Mouse (Mus musculus): ENCODE results near the gene Uqcc2.
A peak's percentile ranks its signal among the peaks of the same experiment; 100 is the strongest.

The Uqcc2 gene

DNA sequence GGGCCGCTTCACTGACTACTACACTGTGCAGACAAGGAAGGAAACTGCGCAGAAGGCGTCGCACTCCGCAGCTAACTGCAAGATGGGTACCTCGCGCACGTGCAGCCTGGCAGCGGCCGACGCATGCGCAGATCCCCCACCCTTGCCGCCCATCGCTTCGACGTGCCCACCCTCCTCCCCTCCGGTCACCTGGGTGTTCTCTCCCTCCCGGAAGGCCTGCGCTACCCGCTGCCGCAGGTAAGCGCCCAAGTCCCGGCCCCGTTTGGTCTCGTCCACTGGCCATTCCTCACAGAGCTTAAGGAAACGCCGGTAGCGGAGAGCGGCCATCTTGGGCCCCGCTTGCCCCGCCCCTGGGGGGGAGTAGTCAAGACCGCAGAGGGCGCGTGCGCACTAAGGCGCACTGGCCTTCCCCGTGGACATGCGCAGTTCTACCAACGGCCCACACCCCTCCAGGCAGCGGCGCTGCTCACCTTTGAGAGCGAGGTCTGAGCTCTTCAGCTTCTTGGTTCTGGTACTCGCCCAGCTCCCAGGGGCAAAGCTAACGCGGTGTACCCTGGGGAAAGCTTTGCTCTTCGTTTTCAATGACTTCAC, at the start of gene Uqcc2:
TSS of gene Uqcc2 (minus strand) at position 366 of the 591 bp plus-strand sequence.
- DNase-seq, result peak; percentile 97

DNA sequence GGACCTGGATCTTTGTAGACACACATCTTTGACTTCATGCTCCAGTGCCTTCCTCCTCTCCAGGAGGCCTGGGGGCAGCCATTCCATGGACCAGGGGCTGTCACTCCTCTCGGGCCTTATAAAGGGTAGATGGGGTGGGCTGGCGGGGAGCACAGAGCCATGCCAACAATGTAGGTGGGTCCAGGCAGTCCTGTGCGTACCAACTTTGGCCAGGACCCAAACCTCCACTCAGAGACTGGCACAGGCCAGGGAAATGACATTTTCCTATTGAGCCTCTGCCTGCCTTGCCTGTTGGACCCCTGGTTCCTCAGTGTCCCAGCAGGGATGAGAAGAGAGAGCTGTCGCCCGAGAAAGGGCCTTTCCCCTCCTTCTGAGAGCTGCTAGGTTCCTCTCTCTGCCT, 48.7 kb upstream of the Uqcc2 start:
- DNase-seq, result no peak

DNA sequence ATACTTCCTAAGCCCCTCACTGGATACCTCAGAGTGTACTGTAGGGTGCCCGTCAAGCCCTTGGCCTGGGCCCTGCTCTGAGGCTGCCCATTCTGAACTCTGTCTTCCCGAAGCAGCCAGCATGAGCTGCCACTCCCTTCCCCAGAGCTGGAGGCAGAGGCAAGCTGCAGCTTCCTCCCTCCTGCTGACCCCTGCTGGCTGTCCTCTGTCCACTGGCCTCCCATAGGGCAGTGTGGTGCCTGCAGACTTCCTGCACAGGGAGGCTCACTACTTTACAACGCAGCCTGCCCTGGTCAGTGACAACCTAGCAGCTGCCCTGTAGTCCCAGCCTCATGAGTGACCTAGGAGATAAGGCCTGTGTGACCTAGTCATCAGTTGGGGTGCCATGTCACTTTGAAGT, 48.0 kb upstream of the Uqcc2 start:
- DNase-seq, result no peak

DNA sequence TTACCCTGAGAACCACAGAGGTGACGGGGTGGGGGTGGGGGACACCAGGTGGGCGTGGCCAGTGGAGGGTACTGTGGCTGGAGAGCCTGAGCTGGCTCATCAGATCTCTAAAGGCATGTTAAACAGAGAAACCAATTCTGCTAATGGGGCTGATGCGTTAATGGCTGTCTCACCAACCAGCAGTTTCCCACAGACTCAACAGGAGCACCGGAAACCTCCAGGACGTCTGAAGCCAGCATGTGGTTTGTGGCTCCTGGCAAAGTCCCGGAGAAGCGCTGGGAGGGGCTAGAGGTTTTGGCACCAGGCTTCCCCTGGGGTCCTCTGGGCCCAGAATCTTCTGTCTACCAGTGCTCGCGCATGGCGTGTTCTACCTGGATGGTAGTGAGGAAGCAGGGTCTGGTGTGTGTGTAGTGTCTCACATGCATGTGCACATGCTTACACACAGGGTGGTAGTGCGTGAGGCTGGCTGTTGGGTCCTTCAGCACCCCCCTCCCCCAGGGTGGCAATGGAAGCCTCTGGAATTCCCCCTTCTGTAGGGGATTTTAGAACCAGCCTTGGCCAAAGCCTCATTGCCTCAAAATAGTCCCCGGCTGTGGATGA, 46.1 kb upstream of the Uqcc2 start:
- no peak for DNase-seq

DNA sequence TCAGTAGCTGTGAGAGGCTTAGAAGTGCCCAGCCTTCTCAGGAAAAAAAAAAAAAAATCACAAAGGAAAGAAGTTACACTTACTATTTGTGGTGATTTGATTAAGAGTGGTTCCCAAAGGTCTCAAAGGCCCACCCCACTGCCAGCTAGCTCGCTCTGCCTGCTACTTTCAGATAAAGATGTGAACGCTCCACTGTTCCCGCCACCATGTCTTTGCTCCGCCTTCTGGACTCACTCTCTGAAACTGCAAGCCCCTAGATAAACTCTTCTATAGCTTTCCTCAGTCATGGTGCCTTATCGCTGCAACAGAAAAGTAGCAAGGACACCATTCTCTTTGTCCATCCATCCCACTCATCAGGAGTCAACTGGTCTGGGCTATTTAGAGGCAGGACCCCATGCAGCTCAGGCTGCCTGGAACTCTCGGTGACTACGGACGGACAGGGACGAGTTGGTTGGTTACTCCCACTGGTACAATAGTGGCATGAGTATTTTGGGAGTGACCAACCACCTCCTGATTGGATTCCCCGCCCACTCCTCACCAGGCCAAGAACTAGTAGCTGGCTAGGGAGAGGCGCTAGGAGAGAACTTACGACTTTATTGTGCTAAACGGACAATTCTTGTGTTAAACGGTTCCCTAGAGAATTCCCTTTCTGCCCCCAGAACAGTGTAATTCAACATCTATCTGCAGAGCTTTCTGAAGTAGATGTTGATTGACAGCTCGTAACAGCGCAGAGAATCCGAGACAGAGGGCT, 44.9 kb upstream of the Uqcc2 start:
- DNase-seq, result no peak

DNA sequence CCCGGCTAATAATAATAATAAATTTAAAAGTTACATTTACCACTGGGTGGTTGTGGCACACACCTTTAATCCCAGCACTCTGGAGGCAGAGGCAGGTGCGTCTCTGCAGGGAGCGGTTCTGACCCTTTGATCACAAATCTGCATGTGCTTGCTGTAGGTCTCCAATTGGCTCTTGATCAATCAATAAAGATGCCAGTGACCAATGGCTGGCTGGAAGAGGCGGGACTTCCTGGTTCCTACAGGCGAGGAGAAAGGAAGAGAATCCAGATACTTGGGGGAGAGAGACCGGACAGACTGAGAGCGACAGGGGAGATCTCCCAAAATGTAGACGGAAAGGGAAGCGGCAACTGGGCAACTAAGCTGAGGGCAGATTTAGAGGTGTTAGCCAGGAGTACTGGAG, 44.3 kb upstream of the Uqcc2 start:
- DNase-seq, result no peak

DNA sequence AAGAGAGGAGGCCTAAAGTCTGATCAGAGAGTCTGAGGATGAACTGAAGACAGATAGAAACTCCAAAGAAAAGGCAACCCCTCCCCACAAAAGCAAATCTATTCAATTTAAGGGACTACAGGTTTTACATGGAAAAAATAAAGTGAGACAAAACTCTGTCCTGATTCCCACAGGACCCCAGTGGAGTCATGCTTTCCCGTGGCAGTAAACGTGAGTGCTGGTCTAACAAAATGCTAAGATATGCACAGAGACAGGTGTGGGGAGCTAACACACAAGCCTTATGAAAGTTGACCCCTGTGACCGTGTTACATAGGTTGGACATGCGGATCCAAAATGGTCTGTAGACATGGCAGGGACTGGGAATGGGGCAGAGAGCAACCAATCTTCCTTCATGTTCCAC, 43.0 kb upstream of the Uqcc2 start:
- DNase-seq, result no peak

DNA sequence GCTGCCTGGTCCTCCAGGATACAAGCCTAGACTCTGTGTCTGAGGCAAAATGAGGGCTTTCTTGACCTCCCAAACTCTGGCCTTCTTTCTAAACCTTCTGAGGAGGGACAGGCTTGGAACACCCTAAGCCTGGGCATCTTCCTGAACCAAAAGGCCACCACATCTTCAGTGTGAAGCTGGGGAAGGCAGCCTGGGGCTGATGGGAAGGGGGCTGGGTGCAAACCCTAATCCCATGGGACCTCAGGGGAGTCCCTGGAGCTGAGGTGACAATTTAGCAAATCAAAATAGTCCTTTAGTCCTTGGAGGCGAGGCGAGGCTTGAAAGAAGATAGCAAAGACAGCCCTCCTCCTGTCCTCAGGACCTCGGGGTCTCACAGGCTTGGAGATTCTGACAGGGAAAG, 42.6 kb upstream of the Uqcc2 start:
- no peak for DNase-seq

DNA sequence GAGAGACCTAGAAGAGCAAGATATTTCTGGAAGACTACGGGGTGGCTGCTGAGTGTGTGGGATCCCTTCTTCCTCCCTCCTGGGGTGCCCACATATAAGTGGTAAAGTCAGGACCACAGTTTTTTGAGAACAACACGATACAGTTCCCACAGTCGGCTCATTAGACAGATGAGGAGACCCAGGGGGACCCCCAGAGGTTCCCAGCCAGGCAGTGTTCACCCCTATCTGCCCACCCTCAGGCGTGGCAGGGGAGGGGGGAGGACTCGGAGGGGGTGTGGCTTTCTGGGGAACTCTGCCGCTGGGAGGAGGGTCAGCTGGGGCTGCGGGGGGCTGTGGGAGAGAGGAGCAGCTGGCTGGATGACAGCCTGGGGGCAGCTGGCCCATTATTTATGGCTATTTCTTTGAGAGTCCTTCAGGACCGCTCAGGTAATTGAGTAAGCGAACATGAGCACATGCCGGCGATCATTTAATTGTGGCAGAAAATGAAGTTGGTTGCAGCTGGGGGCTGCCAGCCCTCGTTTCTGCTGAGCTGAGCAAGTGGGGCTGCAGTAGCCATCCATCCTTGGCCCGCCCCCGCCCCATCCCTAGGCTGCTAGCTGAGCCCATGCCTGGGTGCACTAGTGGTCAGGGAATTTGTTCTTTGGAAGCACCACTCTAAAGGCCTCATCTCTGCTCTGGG, 41.6 kb upstream of the Uqcc2 start:
- DNase-seq, result no peak

DNA sequence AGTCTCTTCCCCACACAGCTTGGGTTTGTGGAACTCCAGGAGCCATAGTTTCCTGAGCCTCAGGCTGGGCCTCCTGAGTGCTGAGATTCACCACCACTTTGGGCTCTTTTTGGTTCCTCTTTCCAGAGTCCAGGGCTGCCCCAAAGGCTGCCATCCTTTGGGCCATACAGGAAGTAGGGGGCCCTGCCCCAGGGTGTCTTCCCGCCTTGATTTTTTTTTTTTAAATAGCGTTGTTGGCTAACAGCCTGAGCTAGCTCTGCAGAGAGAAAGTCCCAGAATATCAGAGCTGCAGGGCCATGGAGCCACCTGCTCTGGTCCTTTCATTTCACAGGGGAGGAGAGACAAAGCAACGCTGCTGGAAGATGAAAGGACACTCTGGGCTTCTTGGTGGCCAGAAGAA, 40.0 kb upstream of the Uqcc2 start:
- DNase-seq, result no peak

DNA sequence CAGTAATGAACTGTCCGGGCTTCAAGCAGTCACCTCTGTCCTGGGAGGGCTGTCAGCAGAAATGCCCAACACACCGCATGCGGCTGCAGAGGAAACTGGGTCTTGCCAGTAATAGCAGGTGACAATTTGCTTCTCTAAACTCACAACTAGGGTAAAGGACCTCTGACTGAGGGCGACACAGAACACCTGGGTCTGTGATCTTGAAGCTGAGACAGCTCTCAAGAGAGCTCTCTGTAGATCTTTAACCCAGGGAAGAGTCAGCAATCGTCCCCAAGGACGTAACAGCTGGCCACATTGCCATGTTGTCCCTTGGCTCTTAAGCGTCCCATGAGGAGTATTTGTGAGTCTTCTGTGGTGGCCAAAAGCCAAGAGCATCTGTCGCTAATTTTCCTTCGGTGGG, 38.7 kb upstream of the Uqcc2 start:
- DNase-seq, result no peak

DNA sequence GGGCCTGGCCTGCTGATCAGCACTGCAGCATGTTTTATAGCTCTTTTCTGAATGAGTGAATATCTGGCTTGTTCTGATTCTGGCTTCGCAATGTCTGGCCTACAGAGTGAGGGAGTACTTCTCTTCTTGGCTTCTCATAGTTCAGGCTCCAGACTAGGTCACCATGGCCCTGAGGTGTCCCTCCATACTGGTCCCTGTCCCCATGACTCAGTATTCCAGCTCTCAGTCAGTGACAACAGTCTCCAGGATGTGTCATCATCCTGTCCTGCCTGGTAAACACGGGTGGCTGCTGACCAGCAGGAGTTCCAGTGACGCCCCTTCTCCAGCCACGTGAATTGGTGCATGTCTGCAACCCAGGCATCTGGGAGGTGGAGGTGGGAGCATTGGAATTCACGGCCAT, 37.4 kb upstream of the Uqcc2 start:
- DNase-seq, result no peak

DNA sequence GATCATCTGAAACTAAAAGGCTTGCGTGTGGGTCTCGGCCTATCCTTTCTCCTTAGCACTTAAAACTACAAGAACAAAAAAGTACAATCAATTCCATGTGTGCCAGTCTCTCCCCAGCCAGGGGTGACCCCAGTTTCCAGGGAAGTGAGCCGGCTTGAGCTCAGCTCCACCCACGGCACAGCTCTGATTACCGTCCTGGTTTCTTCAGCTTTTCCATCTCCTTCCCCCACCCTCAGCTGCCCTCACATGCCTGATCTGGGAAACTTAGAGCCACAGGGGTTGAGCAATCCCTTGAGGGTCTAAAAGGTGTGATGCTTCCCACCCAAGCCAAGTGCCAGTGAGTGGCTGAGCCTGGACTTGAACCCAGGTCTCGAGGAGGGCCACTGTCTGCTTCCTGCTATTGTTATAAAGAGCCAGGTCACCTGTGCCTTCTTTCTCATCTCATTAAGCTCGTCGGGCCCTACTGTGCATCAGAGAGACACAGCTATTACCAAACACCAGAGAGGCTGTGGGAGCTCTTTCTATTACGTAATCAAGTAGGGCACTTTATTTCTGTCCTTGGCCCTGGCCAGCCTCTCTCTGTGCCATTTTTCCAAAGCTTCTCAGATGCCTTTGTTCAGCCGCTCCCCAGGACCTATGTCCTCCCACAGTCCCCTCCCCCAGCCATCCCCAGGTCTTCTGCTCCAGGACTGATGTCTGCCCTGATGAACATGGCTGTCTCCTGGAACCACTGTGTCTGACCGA, 36.4 kb upstream of the Uqcc2 start:
- DNase-seq, result no peak

DNA sequence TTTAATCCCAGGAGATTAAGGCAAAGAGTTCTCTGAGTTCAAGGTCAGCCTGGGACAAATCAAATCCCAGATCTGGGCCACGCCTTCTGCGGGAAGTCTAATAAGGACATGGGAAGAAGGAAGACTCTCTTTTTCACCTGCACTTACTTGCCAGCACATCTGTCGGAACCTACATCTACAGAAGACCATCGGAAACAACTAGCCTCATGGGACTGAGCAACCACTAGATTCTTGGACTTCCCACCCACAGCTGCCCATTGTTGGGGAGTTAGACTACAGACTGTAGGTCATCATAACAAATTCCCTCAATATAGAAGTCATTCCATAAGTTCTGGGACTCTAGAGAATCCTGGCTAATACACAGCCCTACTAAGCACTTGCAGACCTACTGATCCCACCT, 34.9 kb upstream of the Uqcc2 start:
- no peak for DNase-seq

DNA sequence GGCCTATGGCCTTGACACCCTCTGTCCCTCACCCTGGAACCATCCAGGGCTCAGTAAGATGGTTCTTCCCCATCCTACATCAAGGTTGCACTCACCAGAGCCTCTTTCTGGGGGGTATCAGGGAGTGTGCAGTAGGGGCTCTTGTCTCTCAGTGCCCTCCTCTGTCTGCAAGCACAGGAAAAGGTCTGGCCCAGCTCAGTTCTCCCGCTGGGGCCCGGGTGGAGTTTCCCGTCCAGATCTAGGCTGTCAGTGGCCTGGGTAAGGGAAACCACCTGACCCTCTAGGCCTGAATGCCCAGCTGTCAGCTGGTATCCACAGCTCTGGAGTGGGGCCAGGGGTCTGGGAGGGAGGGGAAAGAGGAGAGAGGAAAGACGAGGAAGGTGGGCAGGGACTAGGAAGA, 33.8 kb upstream of the Uqcc2 start, which contains the start of gene Ip6k3:
TSS of gene Ip6k3 (minus strand) at position 251 of the 400 bp plus-strand sequence.
- no peak for DNase-seq

DNA sequence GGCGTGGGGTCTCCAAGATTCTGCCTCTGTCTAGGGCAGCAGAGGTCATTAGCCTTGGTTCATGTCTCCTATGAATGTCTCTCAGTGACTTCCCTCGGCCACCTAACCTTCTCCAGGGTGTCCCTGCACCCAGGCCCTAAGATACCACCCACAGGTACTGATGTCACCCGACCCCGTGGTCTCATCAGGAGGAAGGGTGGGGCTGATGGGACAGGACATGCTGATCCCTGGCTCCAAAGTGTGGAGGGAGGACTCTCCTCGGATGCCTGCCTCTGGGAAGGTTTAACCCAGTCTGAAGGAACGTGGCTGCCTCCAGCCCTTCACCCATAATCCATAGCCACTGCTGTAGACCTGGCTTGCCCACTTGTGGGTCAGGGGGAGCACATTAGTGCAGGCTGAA, 33.2 kb upstream of the Uqcc2 start:
- DNase-seq, result no peak

DNA sequence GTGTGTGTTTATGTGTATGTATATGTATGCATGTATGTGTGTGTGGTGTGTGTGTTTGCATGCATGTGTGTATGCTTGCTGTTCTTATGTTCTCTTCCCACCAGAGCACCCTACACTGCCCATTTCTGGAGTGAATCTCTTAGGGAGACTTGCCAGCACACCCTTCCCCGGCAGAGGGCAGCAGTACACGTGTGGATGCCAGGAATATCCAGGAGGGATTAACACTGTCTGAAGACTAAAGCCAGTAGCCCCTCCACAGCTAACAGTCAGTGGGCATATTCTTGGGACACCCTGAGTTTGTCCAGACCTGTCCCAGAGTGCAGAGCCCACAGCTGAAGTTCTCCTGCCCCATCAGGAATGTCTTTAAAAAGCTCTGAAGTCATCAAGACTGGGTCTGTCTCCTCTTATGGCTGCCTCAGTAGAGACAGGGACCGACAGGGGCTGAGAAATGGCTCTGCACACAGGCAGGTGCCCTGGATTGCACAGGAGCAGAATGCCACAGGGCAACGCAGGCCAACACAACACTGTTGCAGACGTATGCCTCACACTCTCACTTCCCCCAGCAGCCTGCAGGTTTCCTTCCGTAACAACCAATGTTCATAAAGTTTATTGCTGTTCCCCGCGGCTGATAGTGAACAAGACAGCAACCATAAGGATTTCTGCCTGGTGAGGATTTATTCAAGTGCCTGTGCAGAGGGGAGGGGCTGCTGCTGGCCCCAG, 31.5 kb upstream of the Uqcc2 start:
- DNase-seq, result no peak

DNA sequence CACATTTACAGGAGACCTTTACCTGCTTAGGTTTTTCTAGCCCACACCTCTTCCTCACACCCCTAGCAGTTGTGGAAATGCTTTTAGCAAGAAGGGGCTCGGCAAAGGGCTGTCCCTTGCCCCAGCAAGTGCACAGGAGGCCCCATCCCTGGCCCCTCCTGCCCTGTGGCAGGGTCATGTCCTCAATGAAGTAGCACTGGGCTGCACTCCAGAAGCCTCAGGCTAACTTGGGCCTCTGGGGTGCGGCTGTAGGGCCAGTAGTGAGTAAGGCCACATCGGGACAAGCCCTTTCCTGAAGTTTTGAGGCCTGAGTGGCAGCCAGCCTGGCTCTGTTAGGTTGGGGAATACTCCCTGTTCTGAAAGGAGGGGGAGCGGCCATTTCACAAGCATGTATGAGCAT, 27.2 kb upstream of the Uqcc2 start:
- DNase-seq, result no peak

DNA sequence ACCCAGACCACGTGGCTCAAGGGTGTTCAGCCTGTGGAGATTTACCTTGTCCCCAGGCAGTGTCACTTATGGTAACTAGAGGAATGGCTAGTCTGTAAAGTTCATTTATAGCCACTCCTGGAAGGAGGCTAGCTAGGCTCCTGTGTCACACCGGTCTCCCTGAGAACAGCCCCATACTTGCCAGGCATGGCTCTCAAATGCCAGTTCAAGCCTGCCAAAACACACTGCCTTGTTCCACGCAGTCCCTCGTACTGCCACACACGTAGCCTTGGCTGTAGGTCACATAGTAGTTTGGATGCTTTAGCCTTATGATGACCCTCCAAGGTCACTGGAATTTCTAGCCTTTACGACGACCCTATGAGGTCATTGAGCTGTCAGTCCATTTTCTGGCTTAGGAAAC, 25.5 kb upstream of the Uqcc2 start:
- DNase-seq, result no peak

DNA sequence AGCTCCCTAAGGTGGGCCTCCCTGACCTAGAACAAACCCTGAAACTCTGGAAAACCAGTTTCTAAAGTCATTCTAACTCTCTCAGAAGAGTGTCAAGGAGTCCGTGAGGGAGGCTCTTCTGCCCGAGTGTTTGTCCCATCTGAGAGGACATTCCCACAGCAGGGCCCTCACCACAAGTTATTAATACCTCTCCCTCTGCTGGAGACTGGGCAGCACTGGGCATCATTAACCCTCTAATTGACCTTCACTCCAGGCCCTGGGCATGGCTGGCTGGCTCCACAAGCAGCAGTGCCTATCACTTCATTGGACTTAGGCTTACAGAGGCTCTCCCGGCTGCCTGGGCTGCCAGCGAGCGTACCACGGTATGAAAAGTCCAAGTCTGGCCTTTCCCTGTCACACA, 24.7 kb upstream of the Uqcc2 start:
- peak; percentile 35 for DNase-seq

DNA sequence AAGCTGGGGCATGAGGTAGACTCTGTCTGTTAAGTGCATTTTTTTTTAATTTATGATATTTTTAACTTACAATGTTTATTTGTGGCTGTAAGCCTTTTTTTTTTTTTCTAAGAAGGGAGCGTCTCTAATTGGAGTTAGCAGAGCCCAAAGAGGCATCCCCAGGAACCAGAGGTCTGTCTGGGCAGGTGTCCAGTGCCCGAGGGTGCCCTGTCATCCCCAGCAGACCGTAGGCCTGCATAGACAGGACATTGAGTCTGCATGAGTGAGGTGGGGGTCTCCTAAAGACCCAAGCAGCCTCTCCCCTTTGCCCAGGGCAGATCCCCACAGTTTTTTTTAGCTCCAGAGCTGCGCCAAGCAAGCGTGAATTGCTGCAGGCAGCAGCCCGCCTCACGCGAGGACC, 22.0 kb upstream of the Uqcc2 start:
- no peak for DNase-seq

DNA sequence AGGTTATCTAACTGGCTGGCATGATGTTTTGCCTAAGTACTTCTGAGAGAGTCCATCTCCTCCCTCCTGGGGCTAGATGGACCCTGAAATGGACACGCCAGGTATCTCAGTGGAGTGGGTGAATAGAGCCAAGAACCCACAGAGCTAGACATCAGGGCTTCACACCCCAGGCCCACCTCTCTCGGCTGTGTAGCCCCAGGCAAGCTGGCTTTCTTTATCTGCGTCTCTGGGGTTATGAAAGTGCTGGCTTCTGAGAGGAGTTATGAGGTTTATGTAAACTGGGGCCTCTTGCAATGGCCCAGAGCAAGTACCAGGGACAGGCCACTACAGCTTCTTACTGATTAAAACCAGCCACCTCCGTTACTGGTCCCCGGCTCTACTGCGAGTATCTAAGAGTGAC, 21.2 kb upstream of the Uqcc2 start:
- no peak for DNase-seq

DNA sequence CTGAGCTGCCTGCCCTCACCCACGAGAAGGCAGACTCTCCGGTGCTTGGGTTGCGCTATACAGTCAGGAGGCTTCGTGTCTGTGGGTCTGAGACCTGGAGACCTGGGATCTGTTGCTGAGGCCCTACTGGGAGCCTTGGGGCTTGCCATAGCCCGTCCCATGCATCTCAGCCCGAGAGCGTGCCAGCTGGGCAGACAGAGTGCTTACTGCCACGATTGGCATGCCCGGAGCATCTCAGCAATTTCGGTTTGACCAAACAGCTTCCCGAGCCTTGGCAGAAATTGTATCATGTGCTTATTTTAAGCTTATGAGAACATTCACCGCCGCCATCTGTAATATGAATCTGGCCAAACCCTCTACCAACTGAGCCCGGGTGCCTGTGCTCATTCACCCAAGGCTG, 20.5 kb upstream of the Uqcc2 start:
- no peak for DNase-seq

All from kidney, adult 11 months (tissue).